Mouse (Mus musculus): ENCODE measurements at regions not wholly inside any gene's neighbourhood (a gene's known extent, or its start where the extent isn't known, plus 50 kb on each side); places are given as distances from the start of the nearest gene placed in this dataset.

DNA sequence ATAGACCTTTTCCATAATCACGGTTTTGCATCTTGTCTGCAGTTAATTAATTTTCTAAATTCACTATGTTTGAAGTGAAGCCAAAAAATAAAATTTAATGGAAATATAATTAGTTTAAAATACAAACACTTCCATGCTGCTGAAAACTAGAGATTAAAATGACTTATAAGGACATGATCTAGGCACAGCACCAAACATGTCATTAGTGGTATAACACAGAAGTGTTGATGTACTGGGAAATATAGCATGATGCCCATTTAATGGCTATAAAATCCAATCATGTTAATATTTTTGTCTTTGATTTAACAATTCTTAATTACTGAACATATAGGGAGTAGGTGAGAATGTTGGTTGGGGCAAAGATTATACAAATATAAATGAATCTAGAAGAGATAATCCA is 487.5 kb upstream of the Gm38303 start:
- no peak for ATAC-seq
- ChIA-PET POLR2A (no interaction called here), CTCF (no interaction called here)
- no peak for TF ChIP-seq CTCF (IDR thresholded peaks at IDR 0.05)
- DNase-seq (ENCODE audit: low read depth, low spot score), result no peak
- in situ Hi-C loops (cut with MboI; ENCODE audit: low pct_unique_long_range_greater_than_20kb), result no loop called here
- H3K27me3 ChIP-seq, result peaks cover 12% of the 10 kb centered on the region

DNA sequence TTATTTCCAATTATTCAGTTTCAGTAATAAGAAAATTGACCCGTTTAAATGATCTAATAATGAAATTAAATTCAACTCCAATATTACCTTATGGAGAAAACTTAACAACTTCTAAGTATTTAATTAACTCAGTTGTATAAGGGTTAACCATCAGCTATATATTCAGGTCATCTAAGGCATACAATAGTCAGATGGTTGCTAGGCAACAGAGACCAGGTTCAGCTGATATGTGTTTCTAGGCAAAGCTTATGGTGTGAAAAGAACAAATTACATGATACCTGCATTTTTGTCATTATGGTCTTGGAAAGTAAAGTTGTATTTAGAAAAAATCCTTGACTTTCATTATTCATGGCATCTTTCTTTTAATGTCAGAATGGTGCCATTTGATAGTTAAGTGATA is 487.1 kb upstream of the Gm38303 start:
- in situ Hi-C loops (cut with MboI; ENCODE audit: low pct_unique_long_range_greater_than_20kb), result no loop called here
- TF ChIP-seq CTCF (IDR thresholded peaks at IDR 0.05), result no peak
- ChIA-PET POLR2A (no interaction called here), CTCF (no interaction called here)
- peaks cover 12% of the 10 kb centered on the region for H3K27me3 ChIP-seq
- no peak for DNase-seq (ENCODE audit: low read depth, low spot score)
- no peak for ATAC-seq

DNA sequence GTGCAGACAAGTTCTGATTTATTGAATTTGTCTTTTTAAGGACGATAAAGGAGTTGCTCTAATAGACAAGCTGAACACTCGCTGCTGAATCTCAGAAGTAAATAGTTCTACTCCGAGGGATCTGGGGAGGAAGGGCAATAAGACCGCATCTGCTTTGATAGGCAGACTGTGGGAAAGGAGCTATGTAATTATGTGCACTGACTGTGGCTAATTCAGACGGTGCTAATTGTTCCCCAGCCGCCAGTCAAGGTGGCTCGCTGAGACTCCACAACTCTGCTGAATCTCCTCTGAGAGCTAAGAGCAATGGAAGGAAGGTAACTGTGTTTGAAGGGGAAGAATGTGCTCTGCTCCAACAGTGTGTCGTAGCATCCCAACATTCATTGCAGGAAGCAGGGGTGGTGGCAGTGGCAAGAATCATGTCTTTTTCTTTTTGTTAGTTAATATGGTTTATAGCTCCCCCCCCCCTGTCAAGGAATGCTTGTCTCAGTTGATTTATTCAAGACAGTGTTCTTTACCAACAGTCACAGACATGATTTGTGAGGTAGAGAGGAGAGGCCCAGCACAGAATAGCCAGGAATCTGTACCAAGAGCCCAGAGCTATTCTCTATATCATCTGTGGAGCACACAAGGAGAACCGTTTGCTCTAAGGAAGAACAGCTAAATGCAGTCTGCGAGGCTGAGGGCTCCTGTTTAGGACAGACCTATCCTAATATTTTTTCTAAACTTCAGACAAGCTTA is 440.9 kb upstream of the Gm38303 start:
- POLR2A ChIA-PET, result no interaction called here
- no peak for DNase-seq (ENCODE audit: low read depth, low spot score)
- in situ Hi-C loops (cut with MboI; ENCODE audit: low pct_unique_long_range_greater_than_20kb), result no loop called here

More for the DNA sequence above, 440.9 kb upstream of the Gm38303 start:
- CTCF ChIA-PET, result interaction anchor here (0.6 kb wide), 1 partner anchor 24 kb away, joined by 3 read pairs; no protein-coding TSS in a partner anchor
- no peak for TF ChIP-seq CTCF (IDR thresholded peaks at IDR 0.05)
- no peaks in the 10 kb centered on the region for H3K27me3 ChIP-seq
- ATAC-seq, result no peak

All from Patski (cell line).